Mouse (Mus musculus): ENCODE measurements around the gene Padi4. TPM values are rescaled to one million over a fixed set of nuclear protein-coding genes. Genes with fewer than 3 reads are reported as not detected.

Padi4 gene
- total RNA-seq, 2 experiments from 2014 or later = 0.51 to 1.5 TPM

GRCm38 (mm10) chr4:140701716-140702561 is 72.1 kb downstream of the Padi4 start:
- peak; percentile 35 to 51 for DNase-seq

GRCm38 (mm10) chr4:140701049-140701715 is 72.9 kb downstream of the Padi4 start:
- DNase-seq = peak; percentile 84

GRCm38 (mm10) chr4:140700269-140701018 is 73.6 kb downstream of the Padi4 start, which contains the start of gene Rcc2:
TSS of gene Rcc2 (plus strand) at chr4:140700541.
- DNase-seq = peak in 1 of 2 experiments; percentile 44

GRCm38 (mm10) chr4:140699441-140700127 is 74.5 kb downstream of the Padi4 start:
- peak; percentile 75 to 87 for DNase-seq

Small RNA genes within 50 kb of the gene (microRNA-seq; reads per million reads assigned to microRNA genes)
- 0 reads per million in 2 experiments for gene Gm25951

Other genes with a start within 250 kb of the Padi4 start
- gene Arhgef10l, start 108.2 kb downstream of the Padi4 start, total RNA-seq (2021) = 10 to 100 TPM; 68.5 to 72.7 TPM
- 10 to 100 TPM; 12.2 to 14.9 TPM for gene Rcc2, start 73.7 kb downstream of the Padi4 start, total RNA-seq (2021)
- gene Padi6, start 31.6 kb downstream of the Padi4 start, total RNA-seq (2021) = not detected
- under 1 TPM in 1 of 2 experiments, not detected in 1; 0.15 TPM for gene Padi3, start 36.4 kb upstream of the Padi4 start, total RNA-seq (2021)
- gene Padi1, start 71.5 kb upstream of the Padi4 start, total RNA-seq (2021) = under 1 TPM in 1 of 2 experiments, not detected in 1; 0.23 TPM
- 1 to 10 TPM in 1 of 2 experiments, under 1 TPM in 1; 0.97 to 1.4 TPM for gene Padi2, start 132.1 kb upstream of the Padi4 start, total RNA-seq (2021)
- 1,000 to 10,000 TPM; 1,306 to 1,387 TPM for gene Sdhb, start 187.0 kb upstream of the Padi4 start, total RNA-seq (2021)
- gene Atp13a2, start 212.6 kb upstream of the Padi4 start, total RNA-seq (2021) = 10 to 100 TPM; 14.3 to 17.3 TPM
- 1 to 10 TPM; 1.6 to 2.5 TPM for gene Mfap2, start 236.2 kb upstream of the Padi4 start, total RNA-seq (2021)